Mouse (Mus musculus) CD4-positive, CD25-positive, alpha-beta regulatory T cell, adult 2 months (primary cell): ENCODE results near the gene Gm10720.
"Not testable (repeated sequence)": the region's sequence is repeated elsewhere in the genome, so short reads cannot be mapped to it uniquely, and the experiment has no call there.

Experiments
- DNase-seq: peaks from one replicate; pipeline ENCODE4 v3.0.0-alpha.2; 2012; ENCODE audit warnings: low read depth, low spot score

Gm10720 gene

DNA sequence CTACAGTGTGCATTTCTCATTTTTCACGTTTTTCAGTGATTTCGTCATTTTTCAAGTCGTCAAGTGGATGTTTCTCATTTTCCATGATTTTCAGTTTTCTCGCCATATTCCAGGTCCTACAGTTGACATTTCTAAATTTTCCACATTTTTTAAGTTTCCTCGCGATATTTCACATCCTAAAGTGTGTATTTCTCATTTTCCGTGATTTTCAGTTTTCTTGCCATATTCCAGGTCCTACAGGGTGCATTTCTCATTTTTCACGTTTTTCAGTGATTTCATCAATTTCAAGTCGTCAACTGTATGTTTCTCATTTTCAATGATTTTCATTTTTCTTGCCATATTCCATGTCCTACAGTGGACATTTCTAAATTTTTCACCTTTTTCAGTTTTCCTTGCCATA is at the start of gene Gm10720:
TSS of gene Gm10720 (plus strand) at position 301 of the 400 bp plus-strand sequence.
- not testable (repeated sequence) for DNase-seq

DNA sequence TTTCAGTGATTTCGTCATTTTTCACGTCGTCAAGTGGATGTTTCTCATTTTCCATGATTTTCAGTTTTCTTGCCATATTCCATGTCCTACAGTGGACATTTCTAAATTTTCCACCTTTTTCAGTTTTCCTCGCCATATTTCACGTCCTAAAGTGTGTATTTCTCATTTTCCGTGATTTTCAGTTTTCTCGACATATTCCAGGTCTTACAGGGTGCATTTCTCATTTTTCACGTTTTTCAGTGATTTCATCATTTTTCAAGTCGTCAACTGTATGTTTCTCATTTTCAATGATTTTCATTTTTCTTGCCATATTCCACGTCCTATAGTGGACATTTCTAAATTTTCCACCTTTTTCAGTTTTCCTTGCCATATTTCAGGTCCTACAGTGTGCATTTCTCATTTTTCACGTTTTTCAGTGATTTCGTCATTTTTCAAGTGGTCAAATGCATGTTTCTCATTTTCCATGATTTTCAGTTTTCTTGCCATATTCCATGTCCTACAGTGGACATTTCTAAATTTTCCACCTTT is 14.9 kb upstream of the Gm10720 start, which contains the start of gene Gm10722:
TSS of gene Gm10722 (plus strand) at position 478 of the 528 bp plus-strand sequence.
- peak; percentile 34 for DNase-seq

- not testable (repeated sequence) for DNase-seq
These were observed 14.4 kb upstream of the Gm10720 start for GRCm38 (mm10) chr9:3001006-3001405.

GRCm38 (mm10) chr9:3001948-3002659 is 13.3 kb upstream of the Gm10720 start:
- DNase-seq = peak; percentile 14

DNA sequence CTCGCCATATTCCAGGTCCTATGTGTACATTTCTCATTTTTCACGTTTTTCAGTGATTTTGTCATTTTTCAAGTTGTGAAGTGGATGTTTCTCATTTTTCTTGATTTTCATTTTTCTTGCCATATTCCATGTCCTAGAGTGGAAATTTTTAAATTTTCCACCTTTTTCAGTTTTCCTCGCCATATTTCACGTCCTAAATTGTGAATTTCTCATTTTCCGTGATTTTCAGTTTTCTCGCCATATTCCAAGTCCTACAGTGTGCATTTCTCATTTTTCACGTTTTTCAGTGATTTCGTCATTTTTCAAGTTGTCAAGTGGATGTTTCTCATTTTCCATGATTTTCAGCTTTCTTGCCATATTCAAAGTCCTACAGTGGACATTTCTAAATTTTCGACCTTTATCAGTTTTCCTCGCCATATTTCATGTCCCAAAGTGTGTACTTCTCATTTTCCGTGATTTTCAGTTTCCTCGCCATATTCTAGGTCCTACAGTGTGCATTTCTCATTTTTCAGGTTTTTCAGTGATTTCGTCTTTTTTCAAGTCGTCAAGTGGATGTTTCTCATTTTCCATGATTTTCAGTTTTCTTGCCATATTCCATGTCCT is 12.6 kb upstream of the Gm10720 start, which contains the start of gene Gm11168:
TSS of gene Gm11168 (plus strand) at position 553 of the 603 bp plus-strand sequence.
- not testable (repeated sequence) for DNase-seq

GRCm38 (mm10) chr9:3006179-3006578 is 9.3 kb upstream of the Gm10720 start:
- DNase-seq = not testable (repeated sequence)

GRCm38 (mm10) chr9:3006636-3007035 is 8.8 kb upstream of the Gm10720 start:
- DNase-seq = not testable (repeated sequence)

DNA sequence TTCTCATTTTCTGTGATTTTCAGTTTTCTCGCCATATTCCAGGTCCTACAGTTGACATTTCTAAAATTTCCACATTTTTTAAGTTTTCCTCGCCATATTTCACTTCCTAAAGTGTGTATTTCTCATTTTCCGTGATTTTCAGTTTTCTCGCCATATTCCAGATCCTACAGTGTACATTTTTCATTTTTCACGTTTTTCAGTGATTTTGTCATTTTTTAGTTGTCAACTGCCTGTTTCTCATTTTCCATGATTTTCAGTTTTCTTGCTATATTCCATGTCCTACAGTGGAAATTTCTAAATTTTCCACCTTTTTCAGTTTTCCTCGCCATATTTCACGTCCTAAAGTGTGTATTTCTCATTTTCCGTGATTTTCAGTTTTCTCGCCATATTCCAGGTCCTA is 8.2 kb upstream of the Gm10720 start:
- peak; percentile 13 for DNase-seq

DNA sequence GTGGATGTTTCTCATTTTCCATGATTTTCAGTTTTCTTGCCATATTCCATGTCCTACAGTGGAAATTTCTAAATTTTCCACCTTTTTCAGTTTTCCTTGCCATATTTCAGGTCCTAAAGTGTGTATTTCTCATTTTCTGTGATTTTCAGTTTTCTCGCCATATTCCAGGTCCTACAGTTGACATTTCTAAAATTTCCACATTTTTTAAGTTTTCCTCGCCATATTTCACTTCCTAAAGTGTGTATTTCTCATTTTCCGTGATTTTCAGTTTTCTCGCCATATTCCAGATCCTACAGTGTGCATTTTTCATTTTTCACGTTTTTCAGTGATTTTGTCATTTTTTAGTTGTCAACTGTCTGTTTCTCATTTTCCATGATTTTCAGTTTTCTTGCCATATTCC is 6.1 kb upstream of the Gm10720 start:
- DNase-seq = not testable (repeated sequence)

- DNase-seq = not testable (repeated sequence)
These were observed 3.3 kb upstream of the Gm10720 start for GRCm38 (mm10) chr9:3012054-3012621.

DNA sequence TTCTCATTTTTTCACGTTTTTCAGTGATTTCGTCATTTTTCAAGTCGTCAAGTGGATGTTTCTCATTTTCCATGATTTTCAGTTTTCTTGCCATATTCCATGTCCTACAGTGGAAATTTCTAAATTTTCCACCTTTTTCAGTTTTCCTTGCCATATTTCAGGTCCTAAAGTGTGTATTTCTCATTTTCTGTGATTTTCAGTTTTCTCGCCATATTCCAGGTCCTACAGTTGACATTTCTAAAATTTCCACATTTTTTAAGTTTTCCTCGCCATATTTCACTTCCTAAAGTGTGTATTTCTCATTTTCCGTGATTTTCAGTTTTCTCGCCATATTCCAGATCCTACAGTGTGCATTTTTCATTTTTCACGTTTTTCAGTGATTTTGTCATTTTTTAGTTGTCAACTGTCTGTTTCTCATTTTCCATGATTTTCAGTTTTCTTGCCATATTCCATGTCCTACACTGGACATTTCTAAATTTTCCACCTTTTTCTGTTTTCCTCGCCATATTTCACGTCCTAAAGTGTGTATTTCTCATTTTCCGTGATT is 2.6 kb upstream of the Gm10720 start, which contains the start of gene Gm10721:
TSS of gene Gm10721 (plus strand) at position 408 of the 547 bp plus-strand sequence.
- not testable (repeated sequence) for DNase-seq

DNA sequence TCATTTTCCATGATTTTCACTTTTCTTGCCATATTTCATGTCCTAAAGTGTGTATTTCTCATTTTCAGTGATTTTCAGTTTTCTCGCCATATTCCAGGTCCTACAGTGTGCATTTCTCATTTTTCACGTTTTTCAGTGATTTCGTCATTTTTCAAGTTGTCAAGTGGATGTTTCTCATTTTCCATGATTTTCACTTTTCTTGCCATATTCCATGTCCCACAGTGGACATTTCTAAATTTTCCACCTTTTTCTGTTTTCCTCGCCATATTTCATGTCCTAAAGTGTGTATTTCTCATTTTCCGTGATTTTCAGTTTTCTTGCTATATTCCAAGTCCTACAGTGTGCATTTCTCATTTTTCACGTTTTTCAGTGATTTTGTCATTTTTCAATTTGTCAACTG is 442 bp downstream of the Gm10720 start:
- not testable (repeated sequence) for DNase-seq

DNA sequence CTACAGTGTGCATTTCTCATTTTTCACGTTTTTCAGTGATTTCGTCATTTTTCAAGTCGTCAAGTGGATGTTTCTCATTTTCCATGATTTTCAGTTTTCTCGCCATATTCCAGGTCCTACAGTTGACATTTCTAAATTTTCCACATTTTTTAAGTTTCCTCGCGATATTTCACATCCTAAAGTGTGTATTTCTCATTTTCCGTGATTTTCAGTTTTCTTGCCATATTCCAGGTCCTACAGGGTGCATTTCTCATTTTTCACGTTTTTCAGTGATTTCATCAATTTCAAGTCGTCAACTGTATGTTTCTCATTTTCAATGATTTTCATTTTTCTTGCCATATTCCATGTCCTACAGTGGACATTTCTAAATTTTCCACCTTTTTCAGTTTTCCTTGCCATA is 1.7 kb downstream of the Gm10720 start, which contains the start of gene Gm10719:
TSS of gene Gm10719 (plus strand) at position 301 of the 400 bp plus-strand sequence.
- not testable (repeated sequence) for DNase-seq

- DNase-seq = not testable (repeated sequence)
These were observed 3.5 kb downstream of the Gm10720 start for GRCm38 (mm10) chr9:3018944-3019343.

DNA sequence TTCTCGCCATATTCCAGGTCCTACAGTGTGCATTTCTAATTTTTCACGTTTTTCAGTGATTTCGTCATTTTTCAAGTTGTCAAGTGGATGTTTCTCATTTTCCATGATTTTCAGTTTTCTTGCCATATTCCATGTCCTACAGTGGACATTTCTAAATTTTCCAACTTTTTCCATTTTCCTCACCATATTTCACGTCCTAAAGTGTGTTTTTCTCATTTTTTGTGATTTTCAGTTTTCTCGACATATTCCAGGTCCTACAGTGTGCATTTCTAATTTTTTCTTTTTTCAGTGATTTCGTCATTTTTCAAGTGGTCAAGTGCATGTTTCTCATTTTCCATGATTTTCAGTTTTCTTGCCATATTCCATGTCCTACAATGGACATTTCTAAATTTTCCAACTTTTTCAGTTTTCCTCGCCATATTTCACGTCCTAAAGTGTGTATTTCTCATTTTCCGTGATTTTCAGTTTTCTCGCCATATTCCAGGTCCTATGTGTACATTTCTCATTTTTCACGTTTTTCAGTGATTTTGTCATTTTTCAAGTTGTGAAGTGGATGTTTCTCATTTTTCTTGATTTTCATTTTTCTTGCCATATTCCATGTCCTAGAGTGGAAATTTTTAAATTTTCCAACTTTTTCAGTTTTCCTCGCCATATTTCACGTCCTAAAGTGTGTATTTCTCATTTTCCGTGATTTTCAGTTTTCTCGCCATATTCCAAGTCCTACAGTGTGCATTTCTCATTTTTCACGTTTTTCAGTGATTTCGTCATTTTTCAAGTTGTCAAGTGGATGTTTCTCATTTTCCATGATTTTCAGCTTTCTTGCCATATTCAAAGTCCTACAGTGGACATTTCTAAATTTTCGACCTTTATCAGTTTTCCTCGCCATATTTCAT is 4.6 kb downstream of the Gm10720 start:
- DNase-seq = not testable (repeated sequence)

- peak; percentile 27 for DNase-seq
These were observed 7.0 kb downstream of the Gm10720 start for GRCm38 (mm10) chr9:3022316-3023008.

DNA sequence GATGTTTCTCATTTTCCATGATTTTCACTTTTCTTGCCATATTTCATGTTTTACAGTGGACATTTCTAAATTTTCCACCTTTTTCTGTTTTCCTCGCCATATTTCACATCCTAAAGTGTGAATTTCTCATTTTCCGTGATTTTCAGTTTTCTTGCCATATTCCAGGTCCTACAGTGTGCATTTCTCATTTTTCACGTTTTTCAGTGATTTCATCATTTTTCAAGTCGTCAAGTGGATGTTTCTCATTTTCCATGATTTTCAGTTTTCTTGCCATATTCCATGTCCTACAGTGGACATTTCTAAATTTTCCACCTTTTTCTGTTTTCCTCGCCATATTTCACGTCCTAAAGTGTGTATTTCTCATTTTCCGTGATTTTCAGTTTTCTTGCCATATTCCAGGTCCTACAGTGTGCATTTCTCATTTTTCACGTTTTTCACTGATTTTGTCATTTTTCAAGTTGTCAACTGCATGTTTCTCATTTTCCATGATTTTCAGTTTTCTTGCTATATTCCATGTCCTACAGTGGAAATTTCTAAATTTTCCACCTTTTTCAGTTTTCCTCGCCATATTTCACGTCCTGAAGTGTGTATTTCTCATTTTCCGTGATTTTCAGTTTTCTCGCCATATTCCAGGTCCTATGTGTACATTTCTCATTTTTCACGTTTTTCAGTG is 8.0 kb downstream of the Gm10720 start, which contains the start of gene Gm10718:
TSS of gene Gm10718 (plus strand) at position 236 of the 673 bp plus-strand sequence.
- not testable (repeated sequence) for DNase-seq

DNA sequence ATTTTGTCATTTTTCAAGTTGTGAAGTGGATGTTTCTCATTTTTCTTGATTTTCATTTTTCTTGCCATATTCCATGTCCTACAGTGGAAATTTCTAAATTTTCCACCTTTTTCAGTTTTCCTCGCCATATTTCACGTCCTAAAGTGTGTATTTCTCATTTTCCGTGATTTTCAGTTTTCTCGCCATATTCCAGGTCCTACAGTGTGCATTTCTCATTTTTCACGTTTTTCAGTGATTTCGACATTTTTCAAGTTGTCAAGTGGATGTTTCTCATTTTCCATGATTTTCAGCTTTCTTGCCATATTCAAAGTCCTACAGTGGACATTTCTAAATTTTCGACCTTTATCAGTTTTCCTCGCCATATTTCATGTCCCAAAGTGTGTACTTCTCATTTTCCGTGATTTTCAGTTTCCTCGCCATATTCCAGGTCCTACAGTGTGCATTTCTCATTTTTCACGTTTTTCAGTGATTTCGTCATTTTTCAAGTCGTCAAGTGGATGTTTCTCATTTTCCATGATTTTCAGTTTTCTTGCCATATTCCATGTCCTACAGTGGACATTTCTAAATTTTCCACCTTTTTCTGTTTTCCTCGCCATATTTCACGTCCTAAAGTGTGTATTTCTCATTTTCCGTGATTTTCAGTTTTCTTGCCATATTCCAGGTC is 8.7 kb downstream of the Gm10720 start:
- DNase-seq = not testable (repeated sequence)
